Mouse (Mus musculus) c-Kit-negative CD71-positive TER-119-positive erythroid progenitor cells, embryonic 14.5 days (primary cell): ENCODE measurements around the gene Pqbp1.

Experiments
- DNase-seq: peaks from one replicate; pipeline ENCODE4 v3.0.0-alpha.2; 2013; ENCODE audit warnings: low read depth, low spot score

Gene Pqbp1

DNA sequence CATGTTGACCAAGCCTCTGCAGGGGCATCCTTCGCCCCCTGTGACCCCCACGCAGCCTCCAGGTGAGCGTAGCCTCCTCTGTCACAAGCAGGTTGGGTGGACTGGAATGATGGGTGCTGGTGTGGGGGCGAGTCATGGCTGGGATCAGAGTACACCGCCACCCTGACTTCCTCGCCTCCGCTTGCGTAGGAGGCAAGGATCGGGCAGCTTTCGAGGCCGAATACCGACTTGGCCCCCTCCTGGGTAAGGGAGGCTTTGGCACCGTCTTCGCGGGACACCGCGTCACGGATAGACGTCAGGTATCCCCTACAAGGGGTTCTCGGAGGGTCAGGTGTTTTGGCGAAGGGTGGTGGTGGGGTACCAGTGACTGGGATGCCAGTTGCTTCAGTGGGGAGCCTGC, 20.6 kb downstream of the Pqbp1 start:
- no peak for DNase-seq

DNA sequence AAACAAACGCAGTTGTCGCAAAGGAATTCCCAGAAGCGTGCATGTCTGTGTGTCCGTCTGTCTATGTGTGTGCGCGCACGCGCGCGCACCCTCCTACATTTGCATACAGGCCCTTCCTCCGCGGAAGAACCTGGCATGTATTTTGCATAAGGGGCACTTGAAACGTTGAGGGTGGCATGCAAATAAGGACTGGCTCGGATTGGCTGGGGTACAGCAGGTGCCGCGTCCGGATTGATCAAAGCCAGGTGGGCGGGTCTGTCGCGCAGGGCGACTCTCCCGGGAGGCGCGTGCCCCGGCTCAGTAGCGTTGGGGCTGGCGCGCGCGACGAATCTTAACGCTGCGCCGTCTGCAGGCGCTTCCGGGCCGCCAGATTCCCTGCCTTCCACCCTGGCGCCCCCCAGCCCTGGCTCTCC, 21.1 kb downstream of the Pqbp1 start, which contains the start of gene Pim2:
Pim2 (plus strand) TSS at position 256 of the 413 bp plus-strand sequence.
- DNase-seq, result peak; percentile 54

DNA sequence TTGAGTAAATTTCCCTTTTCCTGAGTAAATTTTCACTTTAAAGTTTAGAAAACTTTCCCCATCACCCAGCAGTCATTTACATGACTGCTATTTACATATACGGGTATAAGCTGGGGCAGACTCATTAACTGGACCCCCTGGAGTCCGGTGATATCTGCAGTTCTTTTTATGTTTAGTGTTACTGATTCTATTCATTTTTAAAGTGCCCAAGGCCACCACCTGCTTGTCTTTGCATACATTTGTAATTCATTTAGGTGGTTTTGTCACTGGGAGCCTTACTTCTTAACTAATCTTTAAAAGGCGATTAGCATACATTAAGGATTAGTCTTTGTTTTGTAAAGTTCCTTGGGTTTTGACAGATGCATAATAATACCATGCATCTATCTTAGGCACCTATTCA, 29.2 kb downstream of the Pqbp1 start:
- no peak for DNase-seq

DNA sequence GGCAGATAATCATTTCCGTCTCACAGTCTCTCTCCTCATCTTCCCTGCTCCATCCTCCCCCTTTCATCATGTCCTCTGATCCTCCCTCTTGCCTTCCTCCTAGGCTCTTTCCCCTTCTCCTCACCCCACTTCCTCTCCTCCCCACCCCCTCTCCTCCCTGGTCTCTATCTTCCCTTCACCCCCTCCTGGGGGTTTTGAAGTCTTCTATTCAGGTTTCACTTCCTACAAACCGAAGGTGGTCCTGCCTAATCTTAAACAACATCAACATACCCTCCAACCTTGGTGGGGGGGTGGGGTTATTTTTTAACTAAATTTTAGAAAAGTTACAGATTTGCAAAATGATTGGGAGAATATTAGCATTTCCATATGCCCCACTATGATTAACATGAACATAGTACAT, 30.6 kb downstream of the Pqbp1 start:
- DNase-seq, result no peak

DNA sequence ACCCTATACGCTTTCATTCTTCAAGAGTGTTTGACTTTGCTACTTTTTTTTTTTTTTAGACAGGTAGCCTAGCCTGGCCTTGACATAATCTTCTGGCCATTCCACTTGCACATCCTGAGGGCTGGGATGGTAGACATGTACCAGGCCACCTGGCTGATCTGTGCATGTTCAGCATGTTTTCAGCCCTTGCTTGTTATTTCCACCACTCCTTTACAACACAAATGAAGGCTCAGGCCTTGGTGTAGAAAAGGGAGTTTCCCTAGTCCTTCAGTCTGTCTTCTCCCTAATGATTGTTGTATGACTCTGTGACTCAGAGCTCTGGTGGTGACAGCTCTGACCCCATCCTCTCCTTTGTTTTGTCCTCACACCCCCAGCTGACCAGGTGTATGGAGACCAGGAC, 31.9 kb downstream of the Pqbp1 start:
- DNase-seq, result no peak

DNA sequence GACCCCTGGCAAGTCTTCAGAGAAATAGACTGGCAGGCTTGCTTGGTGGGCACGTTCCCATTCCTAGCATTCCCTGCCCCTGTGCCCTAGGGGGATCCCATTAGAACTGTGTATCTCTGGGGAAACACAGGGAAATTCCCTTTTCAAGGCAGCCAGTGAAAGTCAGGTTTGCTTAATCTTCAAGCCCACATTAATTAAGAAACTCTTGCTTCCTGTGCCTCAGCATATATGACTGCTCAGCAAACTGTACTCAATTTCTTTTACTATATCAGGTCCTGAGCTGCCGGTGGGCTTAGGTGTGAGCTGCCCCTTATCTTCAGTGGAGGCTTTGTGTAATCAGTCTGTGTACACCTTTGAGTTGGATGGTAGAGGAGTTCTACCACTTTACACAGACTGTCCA, 33.3 kb downstream of the Pqbp1 start:
- no peak for DNase-seq

- DNase-seq, result no peak
These were observed 33.7 kb downstream of the Pqbp1 start for GRCm38 (mm10) chrX:7865343-7865742.

DNA sequence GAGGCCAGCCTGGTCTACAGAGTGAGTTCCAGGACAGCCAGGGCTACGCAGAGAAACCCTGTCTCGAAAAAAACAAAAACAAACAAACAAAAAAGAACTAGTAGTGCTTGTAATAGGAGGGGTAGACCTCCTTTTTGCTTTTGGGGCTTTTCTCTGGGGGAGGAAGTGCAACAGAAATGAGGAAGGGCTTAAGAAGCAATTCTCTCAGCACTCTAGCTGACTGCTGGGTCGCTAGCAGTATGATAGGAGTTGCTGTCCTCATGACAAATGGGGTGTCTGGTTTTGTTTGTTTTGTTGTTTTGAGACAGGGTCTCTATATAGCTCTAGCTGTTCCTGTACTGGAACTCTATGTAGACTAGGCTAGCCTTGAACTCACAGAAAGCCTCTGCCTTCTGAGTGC, 34.5 kb downstream of the Pqbp1 start:
- no peak for DNase-seq

- no peak for DNase-seq
These were observed 35.9 kb downstream of the Pqbp1 start for GRCm38 (mm10) chrX:7863181-7863580.

DNA sequence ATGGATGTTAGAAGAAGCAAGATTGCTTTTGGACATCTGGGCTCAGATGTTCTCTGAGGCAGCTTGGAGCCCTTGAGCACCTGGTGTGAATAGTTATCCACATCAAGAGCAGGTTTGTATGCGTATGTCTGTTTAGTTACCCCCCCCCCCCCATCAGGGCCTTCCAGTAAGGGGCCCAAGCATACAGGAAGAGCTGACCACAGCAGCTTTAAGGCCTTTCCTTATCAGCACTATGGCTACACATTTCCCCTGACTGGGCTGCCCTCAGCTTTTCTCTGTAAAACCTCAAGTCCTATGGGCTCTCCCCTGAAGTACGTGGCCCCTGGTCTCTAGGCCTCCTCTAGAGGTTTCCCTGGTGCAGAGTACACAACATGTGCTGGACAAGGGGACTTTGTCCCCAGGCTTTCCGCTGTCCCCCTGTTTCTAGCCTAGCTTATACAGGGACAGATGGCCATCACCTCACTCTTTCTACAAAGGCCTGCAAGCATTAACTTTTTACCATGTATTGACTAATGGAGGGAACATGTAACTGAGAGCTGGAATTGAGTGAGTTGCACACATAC, 39.8 kb downstream of the Pqbp1 start:
- DNase-seq, result no peak

GRCm38 (mm10) chrX:7854578-7854977, 44.5 kb downstream of the Pqbp1 start:
- no peak for DNase-seq

- no peak for DNase-seq
These were observed 51.2 kb downstream of the Pqbp1 start for GRCm38 (mm10) chrX:7847845-7848244.
